Mouse (Mus musculus): ENCODE data around the gene Jak2. TPM values are rescaled to one million over a fixed set of nuclear protein-coding genes. Genes with fewer than 3 reads are reported as not detected.
A peak's percentile ranks its signal among the peaks of the same experiment; 100 is the strongest.

The Jak2 gene
- polyA plus RNA-seq, 1 experiment from 2014 or later, result 14.6 TPM

DNA sequence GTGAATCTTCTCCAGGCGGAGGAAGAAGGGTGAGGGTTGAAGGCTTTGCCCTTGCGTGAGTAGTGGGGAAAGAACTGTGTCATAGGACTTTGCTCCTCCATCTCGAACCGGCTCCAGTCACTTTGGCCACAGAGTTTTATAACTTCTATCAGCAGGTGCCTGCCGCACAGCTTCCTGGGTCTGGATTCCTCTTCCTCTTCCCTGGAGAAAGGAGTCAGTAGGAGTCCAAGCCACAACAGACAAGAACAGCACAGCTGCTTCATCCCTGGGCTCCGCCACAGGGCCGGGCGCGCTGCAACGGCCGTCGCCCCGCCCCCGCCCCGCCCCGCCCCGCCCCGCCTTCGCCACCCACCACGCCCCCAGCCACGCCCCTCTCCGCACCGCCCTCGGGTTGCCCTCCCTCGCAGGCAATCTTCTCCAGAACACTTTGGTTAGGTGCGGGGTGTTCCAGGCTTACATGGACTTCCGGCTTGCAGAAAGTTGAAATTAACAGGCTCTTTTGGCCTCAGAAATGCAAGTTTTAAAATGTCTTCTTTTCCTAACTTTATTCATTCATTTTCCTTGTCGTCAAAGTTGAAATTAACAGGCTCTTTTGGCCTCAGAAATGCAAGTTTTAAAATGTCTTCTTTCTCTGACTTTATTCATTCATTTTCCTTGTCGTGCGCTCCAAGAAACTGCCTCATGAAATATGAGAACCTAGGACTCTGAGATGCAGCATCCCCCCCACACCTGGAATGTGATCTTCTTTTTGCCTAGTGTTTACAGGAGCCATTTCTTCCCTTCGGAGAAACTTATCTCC lies 73.6 kb downstream of the Jak2 start, which contains the start of gene Insl6:
Gene Insl6, minus strand, starts transcription at position 304 of the 799 bp plus-strand sequence.
- Histone ChIP-seq H3K9me3 (no peaks in the 10 kb centered on the region), H3K4me3 (replicated peaks) (peak within 1 kb of the TSS; percentile 34), H3K27ac (no peak within 1 kb of the TSS), H3K27me3 (peaks cover 7% of the 10 kb centered on the region), H3K9ac (replicated peaks) (peak within 1 kb of the TSS; percentile 46), H3K4me1 (replicated peaks) (peaks cover 5% of the 10 kb centered on the region; the same call in 1 of the 2 replicates), H3K36me3 (no peaks in the 10 kb centered on the region), H3K4me2 (replicated peaks) (peak within 1 kb of the TSS; percentile 58)
- WGBS, result 8% methylated on average over 18 of the region's 31 CpGs
- ATAC-seq, result peak; percentile 92

DNA sequence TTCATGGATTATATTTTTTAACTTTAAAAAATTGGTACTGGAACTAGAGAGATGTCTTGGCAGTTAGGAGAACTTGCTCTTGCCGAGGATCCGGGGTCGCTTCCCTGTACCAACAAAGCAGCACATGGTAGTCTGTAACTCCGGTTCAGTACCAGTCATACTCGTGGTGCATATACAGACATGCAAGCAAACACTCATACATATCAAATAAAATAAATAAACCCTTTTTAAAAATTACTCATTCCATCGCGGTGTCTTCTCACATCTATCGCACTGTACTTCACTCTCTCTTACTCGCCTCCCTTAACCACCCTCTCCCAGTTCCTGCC lies 74.2 kb downstream of the Jak2 start:
- 78% methylated on average over 9 of the region's 9 CpGs for WGBS

DNA sequence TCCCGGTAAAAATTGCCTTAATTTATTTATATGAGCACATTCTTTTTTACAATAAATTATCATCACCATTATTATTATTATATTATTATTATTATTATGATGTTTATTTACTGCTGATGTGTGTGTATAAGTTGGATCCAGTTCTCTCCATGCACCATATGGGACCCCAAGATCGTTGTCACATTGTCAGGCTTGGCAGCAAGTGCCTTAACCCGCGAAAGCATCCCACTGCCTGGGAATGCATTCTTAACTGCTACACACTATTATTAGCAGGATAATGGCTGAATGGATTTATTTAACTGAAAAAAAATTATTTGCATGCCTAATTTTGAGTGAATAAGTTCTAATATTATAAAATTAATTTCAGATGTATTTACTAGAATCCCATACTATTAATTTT lies 74.8 kb downstream of the Jak2 start:
- H3K4me2 ChIP-seq (replicated peaks), result no peak overlapping the region
- peaks cover 5% of the 10 kb centered on the region; the same call in 1 of the 2 replicates for H3K4me1 ChIP-seq (replicated peaks)
- no peak overlapping the region for H3K4me3 ChIP-seq (replicated peaks)
- 85% methylated on average over 4 of the region's 4 CpGs for WGBS
- no peak for ATAC-seq
- H3K27ac ChIP-seq, result no peak overlapping the region
- no peak overlapping the region for H3K9ac ChIP-seq (replicated peaks)
- no peaks in the 10 kb centered on the region for H3K36me3 ChIP-seq
- H3K9me3 ChIP-seq, result no peaks in the 10 kb centered on the region
- peaks cover 7% of the 10 kb centered on the region for H3K27me3 ChIP-seq

More for the DNA sequence above, 74.2 kb downstream of the Jak2 start:
- H3K4me3 ChIP-seq (replicated peaks), result no peak overlapping the region
- peak overlapping the region; percentile 58; the same call in 1 of the 2 replicates for H3K4me2 ChIP-seq (replicated peaks)
- H3K9me3 ChIP-seq, result no peaks in the 10 kb centered on the region
- peaks cover 5% of the 10 kb centered on the region; the same call in 1 of the 2 replicates for H3K4me1 ChIP-seq (replicated peaks)
- H3K9ac ChIP-seq (replicated peaks), result no peak overlapping the region
- H3K27ac ChIP-seq, result no peak overlapping the region
- no peak for ATAC-seq
- no peaks in the 10 kb centered on the region for H3K36me3 ChIP-seq
- H3K27me3 ChIP-seq, result peaks cover 7% of the 10 kb centered on the region

DNA sequence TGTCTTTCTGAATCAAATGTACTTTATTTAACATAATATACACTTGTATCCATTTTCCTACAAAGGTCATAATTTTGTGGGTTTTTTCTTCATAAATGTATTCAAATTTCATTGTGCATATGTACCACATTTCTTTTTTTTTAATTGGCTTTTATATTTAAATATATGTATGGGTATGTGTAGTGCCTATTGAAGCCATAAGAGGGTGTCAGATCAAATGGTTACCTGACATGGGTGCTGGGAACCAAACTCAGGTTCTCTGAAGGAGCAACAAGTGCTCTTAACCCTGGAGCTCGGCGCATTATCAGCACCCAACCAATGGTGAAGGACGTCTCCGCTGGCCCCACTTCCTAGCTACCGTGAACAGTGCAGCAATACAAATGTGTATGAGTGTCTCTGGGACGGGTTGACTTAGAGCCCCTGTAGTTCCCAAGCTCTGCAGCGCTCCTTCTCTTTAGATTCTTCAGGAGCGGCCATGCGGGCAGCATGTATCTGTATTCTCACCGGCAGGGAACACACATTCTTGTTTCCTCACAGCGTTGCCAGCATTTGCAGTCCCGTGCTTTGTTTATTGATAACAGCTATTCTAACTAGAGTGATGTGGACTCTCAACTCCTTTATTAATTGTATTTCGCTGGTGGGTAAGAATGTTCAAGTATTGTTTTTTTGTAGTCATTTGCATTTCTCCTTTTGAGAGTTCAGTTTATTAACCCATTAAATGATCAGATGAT lies 75.4 kb downstream of the Jak2 start:
- no peak overlapping the region for H3K9ac ChIP-seq (replicated peaks)
- 73% methylated on average over 13 of the region's 13 CpGs for WGBS
- H3K4me2 ChIP-seq (replicated peaks), result no peak overlapping the region
- H3K4me3 ChIP-seq (replicated peaks), result no peak overlapping the region
- H3K36me3 ChIP-seq, result no peaks in the 10 kb centered on the region
- peaks cover 7% of the 10 kb centered on the region for H3K27me3 ChIP-seq
- peaks cover 5% of the 10 kb centered on the region; the same call in 1 of the 2 replicates for H3K4me1 ChIP-seq (replicated peaks)
- no peak overlapping the region for H3K27ac ChIP-seq
- no peak for ATAC-seq
- H3K9me3 ChIP-seq, result no peaks in the 10 kb centered on the region

DNA sequence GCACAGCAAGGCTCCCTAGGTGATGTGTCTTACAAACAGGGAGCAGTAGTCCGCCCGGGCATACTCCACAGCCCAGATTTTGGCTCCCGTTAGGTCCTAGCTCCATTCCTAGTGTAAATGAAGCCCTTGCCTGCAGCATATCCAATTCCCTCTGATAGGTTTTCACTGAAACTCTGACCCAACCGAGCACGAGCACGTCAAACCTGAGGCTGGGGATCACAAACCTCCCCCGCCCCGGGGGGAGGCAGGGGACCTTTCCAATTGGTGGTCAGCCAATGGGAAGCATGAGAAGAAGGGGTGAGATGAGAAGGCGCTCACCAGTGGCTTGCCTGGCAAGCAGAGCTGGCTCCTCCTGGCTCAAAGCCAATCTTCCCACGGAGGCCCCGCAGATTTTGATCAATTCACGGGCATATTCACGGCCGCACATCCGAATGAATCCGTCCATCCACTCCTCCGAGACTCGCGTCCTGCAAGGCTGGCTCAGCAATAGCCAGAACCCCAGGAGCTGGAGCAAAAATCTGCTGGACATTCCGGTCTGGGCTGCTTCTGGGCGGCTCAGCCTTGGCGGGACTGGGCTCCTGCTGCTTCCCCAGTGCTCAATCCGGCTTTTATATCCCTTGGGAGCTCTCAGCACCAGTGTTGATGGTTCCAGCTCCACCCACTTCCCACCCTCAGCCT lies 82.6 kb downstream of the Jak2 start, which contains the start of gene Rln1:
Gene Rln1, minus strand, starts transcription at position 603 of the 678 bp plus-strand sequence.
- no peak within 1 kb of the TSS for H3K27ac ChIP-seq
- peaks cover 7% of the 10 kb centered on the region; the same call in 1 of the 2 replicates for H3K27me3 ChIP-seq
- WGBS, result 2% methylated on average over 23 of the region's 23 CpGs
- peaks cover 10% of the 10 kb centered on the region for H3K4me1 ChIP-seq (replicated peaks)
- H3K9me3 ChIP-seq, result no peaks in the 10 kb centered on the region
- peak within 1 kb of the TSS; percentile 71 for H3K9ac ChIP-seq (replicated peaks)
- peak; percentile 86 for ATAC-seq
- peak within 1 kb of the TSS; percentile 67 for H3K4me2 ChIP-seq (replicated peaks)
- no peaks in the 10 kb centered on the region for H3K36me3 ChIP-seq
- peak within 1 kb of the TSS; percentile 43 for H3K4me3 ChIP-seq (replicated peaks)

DNA sequence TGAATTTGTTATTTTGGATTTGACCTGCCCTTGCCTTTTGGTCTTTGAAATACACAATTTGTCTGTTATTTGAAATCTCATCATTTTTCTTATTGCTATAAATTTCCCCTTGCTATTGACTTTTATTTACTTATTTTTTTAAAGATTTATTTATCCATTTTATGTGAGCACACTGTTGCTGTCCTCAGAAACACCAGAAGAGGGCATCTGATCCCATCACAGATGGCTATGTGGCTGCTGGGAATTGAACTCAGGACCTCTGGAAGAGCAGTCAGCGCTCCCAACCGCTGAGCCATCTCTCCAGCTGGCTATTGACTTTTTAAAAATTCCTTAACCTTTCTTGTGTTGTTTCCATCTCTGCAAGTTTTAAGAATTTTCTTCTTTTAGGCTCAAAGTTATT lies 85.0 kb downstream of the Jak2 start:
- H3K4me1 ChIP-seq (replicated peaks), result peaks cover 10% of the 10 kb centered on the region
- no peak overlapping the region for H3K4me2 ChIP-seq (replicated peaks)
- ATAC-seq, result no peak
- H3K9me3 ChIP-seq, result no peaks in the 10 kb centered on the region
- H3K9ac ChIP-seq (replicated peaks), result no peak overlapping the region
- no peak overlapping the region for H3K27ac ChIP-seq
- no peak overlapping the region for H3K4me3 ChIP-seq (replicated peaks)
- peaks cover 7% of the 10 kb centered on the region; the same call in 1 of the 2 replicates for H3K27me3 ChIP-seq
- 82% methylated on average over 2 of the region's 2 CpGs for WGBS
- H3K36me3 ChIP-seq, result no peaks in the 10 kb centered on the region

DNA sequence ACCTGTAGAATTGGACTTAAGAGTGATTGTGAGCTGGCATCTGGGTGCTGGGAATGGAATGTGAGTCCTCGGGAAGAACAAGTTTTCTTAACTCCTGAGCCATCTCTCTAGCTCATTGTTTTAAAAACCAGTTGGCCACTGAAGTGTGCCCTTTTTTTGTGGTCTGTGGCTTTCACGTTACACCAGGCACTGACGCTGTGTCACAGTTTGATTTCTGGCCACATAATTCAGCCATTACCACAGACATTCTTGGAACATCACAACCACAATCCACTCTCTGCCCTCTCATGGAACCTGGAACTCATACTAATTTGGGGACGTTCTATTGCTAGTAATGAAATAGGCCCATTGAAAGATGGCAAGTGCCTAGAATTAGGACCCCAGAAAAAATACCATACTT lies 89.4 kb downstream of the Jak2 start:
- H3K9ac ChIP-seq (replicated peaks), result no peak overlapping the region
- ATAC-seq, result no peak
- no peaks in the 10 kb centered on the region for H3K36me3 ChIP-seq
- H3K4me3 ChIP-seq (replicated peaks), result no peak overlapping the region
- no peaks in the 10 kb centered on the region for H3K27me3 ChIP-seq
- WGBS, result 79% methylated on average over 4 of the region's 4 CpGs
- no peak overlapping the region for H3K27ac ChIP-seq
- no peaks in the 10 kb centered on the region for H3K9me3 ChIP-seq
- no peak overlapping the region for H3K4me2 ChIP-seq (replicated peaks)
- no peaks in the 10 kb centered on the region for H3K4me1 ChIP-seq (replicated peaks)

DNA sequence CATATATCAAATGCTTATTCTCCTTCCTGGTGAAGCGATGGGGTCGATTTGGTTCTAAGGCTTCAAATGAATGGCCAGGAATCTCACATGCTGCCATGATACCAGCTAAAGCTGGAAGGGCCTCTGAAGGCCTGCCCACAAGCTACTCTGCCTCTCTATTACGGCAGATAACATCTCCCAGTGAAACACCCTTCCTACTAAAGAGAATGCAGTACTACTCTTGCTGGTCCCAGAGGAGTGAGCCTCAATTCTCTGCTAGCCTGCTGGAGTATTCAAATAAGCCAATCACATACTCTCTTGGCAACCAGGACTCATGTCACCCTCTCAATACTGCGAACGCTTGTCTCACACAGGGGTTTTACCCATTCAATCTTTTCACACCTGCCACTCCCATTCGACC lies 90.7 kb downstream of the Jak2 start:
- Histone ChIP-seq H3K4me2 (replicated peaks) (no peak overlapping the region), H3K27me3 (no peaks in the 10 kb centered on the region), H3K36me3 (no peaks in the 10 kb centered on the region), H3K9ac (replicated peaks) (no peak overlapping the region), H3K4me3 (replicated peaks) (no peak overlapping the region), H3K27ac (no peak overlapping the region), H3K4me1 (replicated peaks) (no peaks in the 10 kb centered on the region), H3K9me3 (no peaks in the 10 kb centered on the region)
- ATAC-seq, result no peak
- 89% methylated on average over 6 of the region's 6 CpGs for WGBS

DNA sequence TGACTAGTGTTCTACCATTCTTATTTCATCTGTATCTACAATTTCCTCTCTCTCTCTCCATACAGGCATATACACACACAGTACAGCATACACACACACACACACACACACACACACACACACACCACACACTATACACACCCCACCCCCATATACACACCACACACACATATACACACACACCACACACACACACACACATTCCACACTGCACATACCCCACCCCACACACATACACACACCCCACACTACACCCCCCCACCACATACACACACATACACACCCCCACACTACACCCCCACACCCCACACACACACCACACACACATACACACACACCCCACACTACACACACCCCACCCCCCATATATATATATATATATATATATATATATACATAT lies 93.2 kb downstream of the Jak2 start:
- H3K9me3 ChIP-seq, result no peaks in the 10 kb centered on the region
- no peak overlapping the region for H3K27ac ChIP-seq
- peaks cover 1% of the 10 kb centered on the region for H3K36me3 ChIP-seq
- no peak overlapping the region for H3K4me2 ChIP-seq (replicated peaks)
- no peaks in the 10 kb centered on the region for H3K27me3 ChIP-seq
- no peaks in the 10 kb centered on the region for H3K4me1 ChIP-seq (replicated peaks)
- no peak for ATAC-seq
- no peak overlapping the region for H3K4me3 ChIP-seq (replicated peaks)
- no peak overlapping the region for H3K9ac ChIP-seq (replicated peaks)

DNA sequence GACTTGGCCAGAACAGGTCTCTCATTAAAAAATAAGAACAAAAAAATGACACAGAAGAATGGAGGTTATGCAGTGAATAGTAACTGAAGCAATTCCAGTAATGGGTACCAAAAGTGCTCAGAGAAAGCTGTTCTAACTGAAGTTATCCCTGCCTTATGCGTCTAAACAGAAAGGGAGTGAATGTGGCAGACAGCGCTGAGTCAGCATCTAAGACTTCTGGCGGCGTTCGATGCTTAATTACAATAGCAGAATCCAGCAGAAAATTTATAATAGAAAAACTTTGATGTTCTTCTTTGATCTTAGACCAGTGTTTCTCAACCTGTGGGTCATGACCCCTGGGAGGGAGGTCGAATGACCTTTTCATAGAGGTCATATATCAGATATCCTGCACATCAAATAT lies 94.0 kb downstream of the Jak2 start:
- ATAC-seq, result no peak
- no peak overlapping the region for H3K9ac ChIP-seq (replicated peaks)
- H3K4me2 ChIP-seq (replicated peaks), result no peak overlapping the region
- 83% methylated on average over 6 of the region's 6 CpGs for WGBS
- no peaks in the 10 kb centered on the region for H3K4me1 ChIP-seq (replicated peaks)
- H3K36me3 ChIP-seq, result peaks cover 6% of the 10 kb centered on the region
- no peaks in the 10 kb centered on the region for H3K27me3 ChIP-seq
- H3K9me3 ChIP-seq, result no peaks in the 10 kb centered on the region
- no peak overlapping the region for H3K27ac ChIP-seq
- H3K4me3 ChIP-seq (replicated peaks), result no peak overlapping the region

DNA sequence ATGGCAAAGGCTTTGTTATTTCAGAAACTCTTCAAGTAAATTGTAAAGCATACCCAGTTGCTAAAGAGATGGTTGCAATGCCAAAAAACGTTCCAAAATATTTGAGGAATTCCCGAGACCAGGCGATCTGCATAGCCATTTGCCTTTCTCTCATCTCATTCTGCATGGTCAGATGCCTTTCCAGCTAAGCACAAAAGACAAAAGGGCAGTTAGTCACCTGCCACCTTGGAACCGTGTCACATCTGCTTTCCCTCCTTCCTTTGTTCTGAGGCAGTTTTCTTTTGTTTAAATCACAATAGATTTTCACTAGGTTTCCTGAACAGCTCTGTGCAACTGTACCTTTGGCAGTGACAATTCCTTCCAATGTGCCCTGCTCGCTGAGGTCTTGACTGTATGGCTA lies 99.4 kb downstream of the Jak2 start:
- WGBS, result 43% methylated on average over 5 of the region's 5 CpGs
- Histone ChIP-seq H3K4me3 (replicated peaks) (no peak overlapping the region), H3K27ac (no peak overlapping the region), H3K4me1 (replicated peaks) (peaks cover 4% of the 10 kb centered on the region; the same call in 1 of the 2 replicates), H3K9me3 (no peaks in the 10 kb centered on the region), H3K27me3 (no peaks in the 10 kb centered on the region), H3K4me2 (replicated peaks) (no peak overlapping the region), H3K9ac (replicated peaks) (no peak overlapping the region), H3K36me3 (peaks cover 9% of the 10 kb centered on the region)
- no peak for ATAC-seq

Measured in midbrain, embryonic 13.5 days (tissue).